Mouse (Mus musculus): ENCODE measurements around the gene Zfp663.

The Zfp663 gene

GRCm38 (mm10) chr2:165367868-165368439 lies 575 bp downstream of the Zfp663 start:
- peak; percentile 50 for DNase-seq

DNA sequence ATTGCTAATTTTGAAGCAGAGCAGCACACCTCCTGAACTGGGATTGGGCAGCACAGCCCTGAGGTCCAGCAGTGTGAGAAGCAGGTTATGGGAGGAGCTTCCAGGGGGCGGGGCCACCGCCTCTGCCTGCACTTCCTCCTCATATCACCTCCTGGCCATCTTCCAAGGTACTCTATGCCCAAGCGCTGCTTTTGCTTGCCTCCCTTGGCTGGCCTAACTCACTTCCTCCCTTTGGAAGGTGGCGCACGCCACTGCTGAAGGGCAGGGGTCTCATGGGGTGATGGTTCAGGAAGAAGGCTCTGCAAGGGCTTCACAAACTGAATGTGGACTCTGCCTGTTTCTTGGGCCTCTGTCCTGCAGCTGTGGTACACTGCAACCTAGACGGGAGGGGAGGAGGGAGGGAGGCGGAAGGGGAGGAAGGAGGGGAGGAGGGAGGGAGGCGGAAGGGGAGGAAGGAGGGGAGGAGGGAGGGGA lies 1.4 kb downstream of the Zfp663 start:
- peak; percentile 63 for DNase-seq

DNA sequence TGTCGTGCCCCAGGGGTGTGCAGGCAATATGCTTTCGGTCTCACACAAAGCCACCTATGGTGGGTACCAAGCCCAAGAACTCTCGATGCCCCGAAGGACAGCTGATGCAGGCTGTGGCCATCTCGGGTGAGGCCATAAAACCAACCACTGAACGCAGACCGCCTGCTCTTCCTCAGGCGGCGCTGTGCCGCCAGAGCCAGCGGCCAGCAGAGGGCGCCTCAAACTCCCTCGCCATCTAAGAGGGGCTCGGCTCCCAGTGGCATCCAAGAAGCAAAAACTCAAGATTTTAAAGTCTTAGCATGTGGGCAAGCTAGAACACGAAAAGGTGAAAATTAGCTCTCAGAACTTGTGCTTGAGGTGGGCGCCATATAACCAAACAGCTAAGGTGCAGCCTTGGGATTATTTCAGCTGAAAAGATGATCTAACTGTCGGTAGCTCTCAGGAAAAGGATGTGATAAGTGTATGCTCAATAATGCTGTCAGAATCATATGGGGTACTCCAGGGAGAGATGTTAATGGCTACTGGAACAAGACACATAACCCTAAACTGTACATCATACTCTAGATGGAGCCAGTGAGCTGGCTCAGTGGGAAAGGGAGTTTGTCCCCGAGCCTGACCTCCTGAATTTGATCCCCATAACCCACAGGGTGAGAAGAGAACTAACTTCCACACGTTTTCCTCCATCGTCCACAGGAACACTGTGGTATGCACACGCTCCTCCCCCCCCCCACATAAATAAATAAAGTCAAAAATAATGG lies 4.0 kb downstream of the Zfp663 start:
- DNase-seq = peak; percentile 79

DNA sequence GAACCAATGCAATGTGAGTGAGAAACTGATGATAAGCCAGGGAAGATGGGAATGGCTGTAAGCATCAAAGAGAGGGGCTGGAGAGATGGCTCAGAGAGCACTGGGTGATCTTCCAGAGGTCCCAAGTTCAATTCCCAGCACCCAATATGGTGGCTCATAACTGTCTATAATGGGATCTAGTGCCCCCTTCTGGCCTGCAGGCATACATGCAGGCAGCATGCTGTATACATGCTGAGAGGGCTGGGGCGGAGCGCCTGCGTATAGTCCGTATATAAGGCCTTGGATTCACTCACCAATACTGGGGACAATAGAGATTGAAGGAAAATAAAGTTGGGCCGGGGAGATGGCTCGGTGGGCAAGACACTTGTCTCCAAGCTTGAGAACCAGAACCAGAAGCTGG lies 5.2 kb downstream of the Zfp663 start:
- DNase-seq = no peak

GRCm38 (mm10) chr2:165360861-165361260 lies 7.7 kb downstream of the Zfp663 start:
- DNase-seq = peak; percentile 84

- no peak for DNase-seq
Measured at GRCm38 (mm10) chr2:165351828-165352513, 16.6 kb downstream of the Zfp663 start.

DNA sequence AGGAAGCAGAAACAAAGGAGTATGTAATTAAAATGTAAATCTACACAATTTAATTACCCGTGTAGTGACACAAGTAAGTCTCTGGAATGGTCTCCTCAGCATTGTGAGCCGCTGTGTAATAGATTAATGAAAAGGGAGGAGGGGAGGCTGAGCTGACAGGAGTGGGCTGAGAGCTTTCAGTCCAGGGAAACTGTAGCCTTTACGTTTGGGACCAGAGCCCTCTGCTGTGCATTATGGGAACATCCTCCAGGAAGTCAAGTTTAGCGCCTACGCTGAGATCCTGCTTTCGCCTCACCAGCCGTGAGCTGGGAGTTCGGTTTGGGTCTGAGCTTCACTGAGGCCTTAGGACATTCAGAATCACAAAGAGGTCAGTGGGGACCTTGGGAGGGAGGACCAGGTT lies 19.1 kb downstream of the Zfp663 start:
- DNase-seq = peak; percentile 76

DNA sequence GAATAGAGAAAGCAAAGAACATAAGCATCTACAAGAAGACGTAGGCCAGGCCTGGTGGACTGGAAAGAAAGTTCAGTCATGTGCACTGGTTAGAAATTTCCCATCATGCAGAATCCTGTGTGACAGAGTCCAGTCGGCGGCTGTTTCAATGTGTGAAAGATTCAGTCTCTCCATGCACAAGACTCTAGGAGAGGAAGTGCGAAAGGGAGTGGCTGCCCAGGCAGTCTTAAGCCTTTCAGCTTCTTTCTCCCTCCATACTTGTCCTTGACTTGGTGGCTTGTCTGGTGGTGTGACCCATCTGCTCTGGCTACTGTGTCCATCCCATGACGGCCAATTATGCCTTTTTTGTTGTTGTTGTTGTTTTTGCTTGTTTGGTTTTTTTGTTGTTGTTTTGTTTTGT lies 22.3 kb downstream of the Zfp663 start:
- no peak for DNase-seq

- DNase-seq = peak; percentile 79
Measured at GRCm38 (mm10) chr2:165337191-165337590, 31.3 kb downstream of the Zfp663 start.

GRCm38 (mm10) chr2:165332610-165333210 lies 35.8 kb downstream of the Zfp663 start:
- peak; percentile 84 for DNase-seq

DNA sequence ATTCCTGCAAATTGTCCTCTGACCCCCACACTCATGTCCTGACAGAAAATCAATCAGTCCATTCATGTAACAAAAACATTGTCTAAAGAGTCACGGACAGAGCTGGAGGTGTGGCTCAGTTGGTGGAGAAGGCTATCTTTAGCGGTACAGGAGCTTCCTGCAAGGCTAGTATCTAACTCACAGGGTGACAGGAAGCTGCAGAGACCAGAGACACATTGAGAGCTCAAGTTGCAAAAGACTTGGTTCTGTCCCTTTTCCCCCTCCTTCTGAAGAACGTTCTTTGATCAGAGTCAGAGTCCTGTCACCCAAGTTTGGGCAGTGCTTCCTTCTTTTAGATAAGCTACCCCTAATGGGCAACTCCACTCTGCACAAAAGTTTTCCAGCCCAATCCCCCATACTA lies 38.8 kb downstream of the Zfp663 start:
- DNase-seq = no peak

DNA sequence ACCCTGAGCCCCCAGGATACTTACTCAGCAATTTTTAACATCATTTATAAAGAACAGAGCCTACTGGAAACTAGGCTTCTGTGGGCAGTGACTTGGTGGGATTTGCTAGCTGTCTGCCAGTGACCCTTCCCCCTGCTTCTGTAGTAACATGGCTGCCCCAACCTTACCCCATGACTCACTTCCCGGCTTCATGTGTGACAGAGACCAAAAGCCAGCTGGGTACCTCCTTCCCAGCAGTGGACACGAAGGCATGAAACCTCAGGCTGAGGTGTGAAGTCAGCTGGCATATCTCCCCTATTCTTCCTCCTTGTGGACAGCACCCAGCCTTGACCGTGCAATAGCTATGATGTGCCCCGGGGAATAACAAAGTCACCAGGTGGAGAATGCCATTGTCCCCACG lies 39.8 kb downstream of the Zfp663 start:
- no peak for DNase-seq

GRCm38 (mm10) chr2:165327386-165327785 lies 41.1 kb downstream of the Zfp663 start:
- no peak for DNase-seq

DNA sequence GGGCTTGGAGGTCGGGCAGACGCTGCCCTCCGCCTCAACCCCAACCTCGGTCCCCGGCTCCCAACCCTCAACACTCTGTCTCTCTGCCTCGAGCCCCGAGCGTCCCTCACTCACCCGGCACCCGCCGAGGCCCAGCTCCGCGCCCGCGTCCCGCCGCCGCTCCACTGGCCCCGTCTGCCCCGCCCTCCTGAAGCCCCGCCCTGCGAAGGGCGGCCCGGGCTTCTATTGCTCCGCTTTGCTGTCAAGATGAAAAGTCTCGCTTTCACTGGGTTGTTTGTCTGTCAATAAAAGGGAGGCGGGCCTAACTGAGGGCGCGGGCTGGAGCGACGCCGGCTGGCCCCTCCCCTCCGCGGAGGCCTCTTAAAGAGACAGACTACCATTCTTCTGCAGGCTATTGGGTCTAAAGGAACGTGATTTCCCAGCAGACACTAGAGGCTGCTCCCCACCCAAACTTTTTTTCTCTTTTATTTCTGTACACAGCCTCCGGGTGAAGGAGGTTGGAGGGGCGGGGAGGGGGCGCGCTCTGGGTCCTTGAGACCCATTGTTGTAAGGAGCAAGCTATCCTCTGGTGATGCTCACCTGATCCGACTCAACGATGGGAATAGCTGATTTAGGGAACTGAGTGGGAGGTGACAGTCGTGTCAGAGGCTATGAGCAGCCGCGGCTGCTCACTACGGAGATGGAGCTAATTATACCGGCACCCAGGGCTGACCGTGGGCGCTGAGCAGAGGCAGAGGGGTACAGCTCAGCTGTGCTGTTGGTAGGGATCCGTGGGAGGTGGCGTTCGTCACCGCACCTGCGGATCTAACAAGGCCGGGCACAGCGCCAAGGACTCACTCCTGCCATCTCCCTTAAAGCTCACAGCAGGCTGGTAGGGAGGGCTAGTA lies 42.0 kb downstream of the Zfp663 start, which contains the start of gene Elmo2:
Gene Elmo2, minus strand, starts transcription at position 176 of the 887 bp plus-strand sequence.
- peak; percentile 99 for DNase-seq

- no peak for DNase-seq
Measured at GRCm38 (mm10) chr2:165325521-165326303, 42.8 kb downstream of the Zfp663 start.

DNA sequence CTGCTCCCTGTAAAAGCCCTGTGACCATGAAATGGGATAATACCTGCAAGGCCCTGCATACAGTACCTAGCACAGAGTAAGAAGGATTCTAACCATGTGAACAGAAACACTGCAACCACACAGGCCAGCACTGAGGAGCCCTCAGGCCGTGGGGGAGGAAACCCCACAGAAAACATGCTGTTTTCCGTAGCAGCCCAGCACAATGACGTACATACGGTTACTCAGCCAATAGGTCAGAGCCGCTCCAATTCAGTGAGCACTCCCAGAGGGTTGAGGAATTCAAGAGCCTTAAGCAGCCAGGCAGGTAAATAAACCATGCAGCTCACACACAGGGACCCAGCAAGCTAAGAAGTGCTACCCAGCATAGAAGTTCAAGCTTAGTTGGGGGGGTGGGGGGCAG lies 44.6 kb downstream of the Zfp663 start:
- peak; percentile 43 for DNase-seq

DNA sequence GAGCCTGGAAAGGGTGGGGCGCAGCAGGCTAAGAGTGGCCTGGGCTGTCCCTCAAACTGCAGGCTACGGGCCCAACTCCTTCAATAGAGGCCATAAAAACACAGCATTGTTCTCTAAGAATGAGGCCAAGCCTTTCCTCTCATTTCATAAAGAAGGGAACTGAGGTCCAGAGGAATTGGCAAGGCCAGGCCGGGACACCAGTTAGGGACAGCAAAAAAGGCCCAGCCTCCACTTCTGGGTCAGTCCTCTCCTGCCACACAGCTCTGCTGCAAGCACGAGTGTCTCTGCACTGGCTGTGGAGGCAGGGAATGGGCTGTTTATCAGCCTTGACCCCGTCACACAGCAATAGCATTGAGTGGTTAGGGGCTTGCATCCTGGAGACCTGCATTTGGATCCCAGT lies 45.0 kb downstream of the Zfp663 start:
- no peak for DNase-seq

DNA sequence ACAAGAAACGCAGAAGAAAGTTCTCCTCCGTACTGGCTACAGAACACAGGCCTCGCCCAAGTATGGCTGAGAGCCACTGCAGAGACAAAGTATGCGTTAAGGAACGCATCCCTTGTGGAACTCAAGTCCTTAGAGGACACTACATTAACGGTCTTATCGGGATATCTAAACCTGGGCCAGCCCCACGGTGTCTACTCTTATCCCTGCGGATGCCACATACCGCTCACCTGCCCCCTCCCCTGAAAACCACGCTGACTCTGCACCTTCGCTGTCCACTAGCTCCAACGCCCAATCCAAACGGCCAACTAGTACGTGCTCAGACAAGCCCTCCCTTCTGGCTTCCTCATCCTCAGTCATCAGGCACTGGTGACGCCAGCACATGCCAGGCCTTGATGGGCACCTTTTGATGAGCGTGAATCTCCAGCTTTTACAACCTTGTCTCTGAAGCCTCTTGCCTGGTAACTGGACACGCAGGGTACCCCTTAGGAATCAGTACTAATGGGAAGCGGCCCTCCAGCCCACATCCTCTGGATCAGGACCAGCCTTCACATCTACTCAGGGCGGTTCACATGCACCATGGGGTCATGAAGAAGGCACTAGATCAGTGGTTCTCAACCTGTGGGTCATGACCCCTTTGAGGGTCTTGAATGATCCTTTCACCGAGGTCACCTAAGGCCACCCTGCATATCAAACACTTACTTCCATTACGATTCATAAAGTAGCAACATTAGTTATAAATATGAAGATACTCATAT lies 46.4 kb downstream of the Zfp663 start:
- no peak for DNase-seq

- peak; percentile 16 for DNase-seq
Measured at GRCm38 (mm10) chr2:165321381-165321888, 47.1 kb downstream of the Zfp663 start.

GRCm38 (mm10) chr2:165320531-165321150 lies 47.9 kb downstream of the Zfp663 start:
- DNase-seq = peak; percentile 53
